Mouse (Mus musculus): Measurements from ENCODE around the gene Gcfc2. TPM values are rescaled to one million over a fixed set of nuclear protein-coding genes. Genes with fewer than 3 reads are reported as not detected.
A peak's percentile ranks its signal among the peaks of the same experiment; 100 is the strongest.

Gene Gcfc2
- polyA plus RNA-seq, 1 experiment from 2014 or later: 15.5 TPM

GRCm38 (mm10) chr6:81987010-81987409 lies 63.5 kb downstream of the Gcfc2 start:
- H3K4me1 ChIP-seq: peaks cover 39% of the 10 kb centered on the region
- no peaks in the 10 kb centered on the region for H3K36me3 ChIP-seq
- H3K4me3 ChIP-seq: no peak overlapping the region
- H3K27ac ChIP-seq: peak overlapping the region; percentile 81
- DNase-seq (ENCODE audit: low spot score): peak; percentile 87
- 2% methylated on average over 9 of the region's 9 CpGs for WGBS
- H3K27me3 ChIP-seq (ENCODE audit: low read depth, poor library complexity, severe bottlenecking): no peaks in the 10 kb centered on the region
- no peaks in the 10 kb centered on the region for H3K9me3 ChIP-seq (replicated peaks)

- DNase-seq (ENCODE audit: low spot score): no peak
- Histone ChIP-seq H3K4me1 (peaks cover 39% of the 10 kb centered on the region), H3K27ac (peak overlapping the region; percentile 81), H3K9me3 (replicated peaks) (no peaks in the 10 kb centered on the region), H3K4me3 (no peak overlapping the region), H3K27me3 (ENCODE audit: low read depth, poor library complexity, severe bottlenecking) (no peaks in the 10 kb centered on the region), H3K36me3 (no peaks in the 10 kb centered on the region)
- 66% methylated on average over 3 of the region's 3 CpGs for WGBS
Measured at GRCm38 (mm10) chr6:81987580-81987979, 64.1 kb downstream of the Gcfc2 start.

GRCm38 (mm10) chr6:81988341-81988740 lies 64.9 kb downstream of the Gcfc2 start:
- Histone ChIP-seq H3K9me3 (replicated peaks) (no peaks in the 10 kb centered on the region), H3K4me3 (no peak overlapping the region), H3K36me3 (no peaks in the 10 kb centered on the region), H3K27ac (peak overlapping the region; percentile 81; the same call in 1 of the 2 replicates), H3K27me3 (ENCODE audit: low read depth, poor library complexity, severe bottlenecking) (no peaks in the 10 kb centered on the region), H3K4me1 (peaks cover 39% of the 10 kb centered on the region)
- no peak for DNase-seq (ENCODE audit: low spot score)
- 93% methylated on average over 5 of the region's 5 CpGs for WGBS

- Histone ChIP-seq H3K4me1 (peaks cover 39% of the 10 kb centered on the region), H3K4me3 (no peak overlapping the region), H3K9me3 (replicated peaks) (no peaks in the 10 kb centered on the region), H3K27ac (peak overlapping the region; percentile 85), H3K36me3 (no peaks in the 10 kb centered on the region), H3K27me3 (ENCODE audit: low read depth, poor library complexity, severe bottlenecking) (no peaks in the 10 kb centered on the region)
- peak; percentile 43 for DNase-seq (ENCODE audit: low spot score)
- 52% methylated on average over 20 of the region's 20 CpGs for WGBS
Measured at GRCm38 (mm10) chr6:81990049-81990810, 66.8 kb downstream of the Gcfc2 start.

MicroRNAs encoded within 50 kb of the gene (microRNA counts, 519-probe panel; counts per million panel counts)
- 684 counts per million, percentile 72 among the panel's probes with 10 or more counts for microRNA mmu-miR-468

Small RNA genes within 50 kb of the gene (microRNA-seq; reads per million reads assigned to microRNA genes)
- gene Mir468 (not detected), gene Mir7232 (not detected)

Other genes starting within 250 kb of the Gcfc2 start
- gene Mrpl19, start 42.3 kb downstream of the Gcfc2 start, polyA plus RNA-seq (2016; fragmentation: Nextera tagmentation; extraction: Ambion mirVana): 62.9 and 75.7 TPM in 2 replicates
- 6.3 and 11.9 TPM in 2 replicates for gene Eva1a, start 117.4 kb downstream of the Gcfc2 start, polyA plus RNA-seq (2016; fragmentation: Nextera tagmentation; extraction: Ambion mirVana)

Data from limb, embryonic 10.5 days (tissue).